Mouse (Mus musculus) testis, adult 2 months (tissue): ENCODE results near the gene Pclaf.

ENCODE experiments used
- CTCF ChIP-seq: fragments of 200-500 bp; IDR thresholded peaks from 2 replicates; pipeline ENCODE4 v1.5.1; 2012; ENCODE audit warnings: low read depth, mild to moderate bottlenecking, inconsistent platforms, low read length, moderate library complexity; ENCODE audit not compliant: control insufficient read depth, insufficient read depth, insufficient replicate concordance
- POLR2A ChIP-seq: fragments of 200-500 bp; IDR thresholded peaks from 2 replicates; pipeline ENCODE4 v1.6.1; 2012; ENCODE audit warnings: low read depth, mild to moderate bottlenecking, inconsistent platforms, low read length, moderate library complexity; ENCODE audit not compliant: control insufficient read depth

GRCm38 (mm10) chr9:65928456-65928855 is 38.4 kb downstream of the Pclaf start:
- no peak for TF ChIP-seq POLR2A
- no peak for TF ChIP-seq CTCF
